Mouse (Mus musculus) MN1 (cell line): ENCODE data around the gene Bag2.
A peak's percentile ranks its signal among the peaks of the same experiment; 100 is the strongest.
"Not testable (repeated sequence)": the region's sequence is repeated elsewhere in the genome, so short reads cannot be mapped to it uniquely, and the experiment has no call there.

Experiments
- DNase-seq: peaks from one replicate; pipeline ENCODE4 v3.0.0-alpha.2; 2016; ENCODE audit warnings: low spot score

Gene Bag2

GRCm38 (mm10) chr1:33749709-33750108 lies 7.9 kb downstream of the Bag2 start:
- DNase-seq, result not testable (repeated sequence)

DNA sequence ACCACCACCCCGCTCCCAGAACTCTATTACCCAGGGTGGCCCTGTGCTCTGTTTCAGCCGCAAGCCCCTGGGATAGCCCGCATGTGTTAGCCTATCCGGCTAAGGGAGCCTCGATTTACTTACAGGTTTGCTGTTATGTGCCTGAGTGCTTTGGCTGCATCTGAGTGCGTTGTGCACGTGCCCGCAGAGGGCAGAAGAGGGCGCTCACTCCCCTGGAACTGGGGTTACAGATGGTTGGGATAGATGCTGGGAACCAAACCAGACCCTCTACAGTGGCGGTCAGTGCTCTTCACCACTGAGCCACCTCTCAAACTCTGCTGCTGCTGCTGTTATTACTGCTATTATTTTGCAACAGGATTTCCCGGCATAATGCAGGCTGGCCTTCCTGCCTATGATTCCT lies 8.5 kb downstream of the Bag2 start:
- no peak for DNase-seq

DNA sequence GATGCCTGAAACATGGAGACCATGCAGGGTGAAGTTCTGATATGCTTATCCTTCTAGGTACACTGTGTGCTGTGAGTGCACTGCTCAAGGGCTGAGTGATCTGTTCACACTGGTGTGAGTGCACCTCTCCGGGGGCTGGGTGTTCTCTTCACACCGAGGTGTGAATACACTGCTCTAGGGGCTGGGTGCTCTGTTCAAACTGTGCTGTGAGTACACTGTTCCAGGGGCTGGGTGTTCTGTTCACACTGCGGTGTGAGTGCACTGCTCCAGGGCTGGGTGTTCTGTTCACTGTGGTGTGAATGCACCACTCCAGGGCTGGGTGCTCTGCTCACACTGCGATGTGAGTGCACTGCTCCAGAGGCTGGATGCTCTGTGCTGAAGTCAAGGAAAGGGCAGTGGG lies 11.7 kb downstream of the Bag2 start:
- no peak for DNase-seq

GRCm38 (mm10) chr1:33744815-33745214 lies 12.8 kb downstream of the Bag2 start:
- not testable (repeated sequence) for DNase-seq

- no peak for DNase-seq
Observed at GRCm38 (mm10) chr1:33742903-33743302, 14.7 kb downstream of the Bag2 start.

DNA sequence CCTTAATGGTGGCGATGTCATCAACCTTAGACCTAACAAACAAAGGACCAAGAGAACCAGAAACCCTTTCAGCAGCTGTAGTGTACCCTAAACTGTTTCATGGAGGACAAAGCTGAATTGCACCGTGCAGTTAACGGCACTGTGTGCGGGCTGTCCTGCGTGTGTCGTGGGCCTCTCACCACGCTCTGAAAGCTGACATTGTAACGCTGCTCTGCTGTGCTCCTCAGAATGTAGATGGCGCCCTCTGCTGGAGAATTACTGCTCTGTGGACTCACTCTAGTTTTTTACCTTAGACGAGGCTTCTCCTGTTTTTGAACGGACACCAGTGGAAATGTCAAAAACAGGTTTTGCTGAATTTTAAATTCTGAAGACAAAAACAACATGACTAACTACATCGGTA lies 18.3 kb downstream of the Bag2 start:
- DNase-seq, result peak; percentile 93

DNA sequence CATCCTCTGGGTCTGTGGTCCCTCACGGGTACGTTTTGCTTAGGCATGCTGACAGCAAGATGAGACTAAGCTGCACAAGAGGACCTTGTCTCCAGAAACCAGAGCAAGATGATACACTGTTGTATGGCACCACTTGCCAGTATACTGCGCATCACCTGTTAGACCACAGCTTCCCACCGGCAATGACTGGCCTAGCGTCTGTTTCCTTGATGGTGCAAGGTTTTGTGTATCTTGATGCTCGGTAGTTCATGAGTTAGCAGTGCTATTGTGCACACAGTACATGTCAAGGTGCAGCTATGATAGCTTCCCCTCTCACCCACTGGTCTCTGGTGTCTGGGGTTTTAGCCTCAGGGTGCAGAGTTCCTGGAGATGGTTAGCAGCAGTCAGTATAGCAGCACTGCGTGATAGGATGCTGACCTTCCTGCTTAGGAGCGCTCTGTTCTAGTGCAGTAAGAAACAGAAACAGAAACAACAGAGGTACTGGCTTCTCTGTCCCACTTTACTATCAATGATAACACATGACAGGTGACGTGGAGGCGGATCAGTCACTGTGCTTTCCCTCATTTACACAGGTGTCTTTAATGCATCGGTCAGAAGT lies 18.8 kb downstream of the Bag2 start:
- no peak for DNase-seq

DNA sequence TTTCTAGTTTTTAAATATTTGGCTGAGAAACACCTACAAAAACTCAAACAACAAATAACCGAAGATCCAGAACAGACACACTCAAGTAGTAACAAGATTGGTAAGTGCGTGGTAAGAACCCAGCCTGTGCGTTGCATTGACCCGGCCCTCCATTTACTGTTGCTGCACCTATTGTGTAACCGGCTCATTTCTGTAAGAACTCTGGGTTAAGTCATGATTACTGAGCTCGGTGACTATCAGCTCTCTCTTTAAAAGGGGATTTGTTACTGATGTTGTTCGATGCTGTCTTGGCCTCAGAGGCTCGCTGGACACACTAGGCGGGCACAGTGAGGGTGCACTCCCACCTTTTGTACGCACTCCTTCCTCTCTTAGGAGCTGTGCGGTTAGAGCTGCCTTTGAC lies 19.3 kb downstream of the Bag2 start:
- DNase-seq, result no peak

DNA sequence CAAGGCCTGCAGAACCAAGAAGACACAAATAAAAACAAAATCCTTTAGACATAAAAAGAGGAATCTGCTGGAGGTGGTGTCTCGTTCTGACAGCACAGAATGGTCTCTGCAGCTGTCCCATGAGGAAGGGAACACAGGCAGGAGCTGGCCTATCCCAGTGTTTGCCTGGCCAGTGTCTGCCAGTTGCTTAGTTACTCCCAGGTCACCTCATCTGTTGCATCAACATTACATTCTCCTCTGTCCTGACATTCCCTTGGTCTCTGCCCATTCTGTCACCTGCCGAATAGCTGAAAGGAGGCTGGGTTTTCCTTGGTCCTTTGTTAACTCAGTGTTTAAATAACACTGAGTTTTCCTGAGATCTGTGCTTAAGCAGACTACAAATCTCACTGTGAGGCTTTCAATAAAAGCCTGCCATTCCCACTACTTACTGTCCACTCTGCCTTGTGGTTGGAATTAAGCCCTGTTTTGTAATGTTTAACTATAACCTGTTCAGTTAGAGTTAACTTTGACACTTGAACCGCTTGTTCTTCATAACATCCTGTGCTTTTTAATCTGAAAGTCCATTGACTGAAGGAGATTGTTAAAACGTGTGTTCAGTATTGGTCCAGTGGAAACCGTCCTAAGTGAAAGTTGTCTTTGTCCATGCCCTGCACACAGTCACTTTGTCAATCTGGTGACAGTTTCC lies 23.5 kb downstream of the Bag2 start:
- DNase-seq, result peak; percentile 64

DNA sequence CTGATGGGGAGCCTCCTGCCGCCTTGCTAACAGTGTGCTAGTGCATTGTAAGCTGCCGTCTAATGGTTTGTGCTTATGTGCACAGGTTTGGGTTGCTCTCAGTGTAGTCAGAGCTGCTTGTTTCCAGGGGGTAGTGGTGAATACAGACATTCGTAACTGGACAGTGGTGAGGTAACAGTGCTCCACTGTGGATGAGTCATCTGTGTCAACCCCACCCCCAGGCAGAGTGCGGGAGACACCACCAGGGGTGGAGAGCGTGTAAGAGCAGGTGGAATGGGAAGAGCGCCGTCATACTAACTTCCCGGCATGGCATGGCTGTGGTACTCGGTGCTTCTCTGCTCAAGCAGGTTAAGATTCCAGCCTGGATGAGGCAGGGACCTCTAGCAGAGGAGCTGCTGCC lies 24.6 kb downstream of the Bag2 start:
- DNase-seq, result peak; percentile 68

- DNase-seq, result no peak
Observed at GRCm38 (mm10) chr1:33725086-33725485, 32.5 kb downstream of the Bag2 start.

DNA sequence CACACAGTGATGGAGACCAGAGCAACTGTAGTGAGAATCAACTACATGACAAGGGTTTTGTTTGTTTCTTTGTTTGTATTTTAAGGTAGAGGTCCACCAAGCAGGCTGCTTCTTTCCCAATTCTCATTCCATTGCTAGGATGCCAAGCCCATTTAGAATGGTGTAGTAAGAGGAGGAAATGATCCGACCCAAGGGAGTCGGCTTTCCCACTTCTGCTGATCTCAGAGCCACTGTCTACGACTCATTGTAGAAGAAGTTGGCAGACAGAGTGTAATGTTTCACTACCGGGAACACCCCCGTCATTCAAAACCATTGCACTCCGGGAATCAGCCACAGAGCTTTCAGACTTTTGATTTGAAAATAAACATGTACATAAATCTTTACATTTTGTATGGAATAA lies 33.1 kb downstream of the Bag2 start:
- no peak for DNase-seq

GRCm38 (mm10) chr1:33721020-33721419 lies 36.6 kb downstream of the Bag2 start:
- DNase-seq, result peak; percentile 40

DNA sequence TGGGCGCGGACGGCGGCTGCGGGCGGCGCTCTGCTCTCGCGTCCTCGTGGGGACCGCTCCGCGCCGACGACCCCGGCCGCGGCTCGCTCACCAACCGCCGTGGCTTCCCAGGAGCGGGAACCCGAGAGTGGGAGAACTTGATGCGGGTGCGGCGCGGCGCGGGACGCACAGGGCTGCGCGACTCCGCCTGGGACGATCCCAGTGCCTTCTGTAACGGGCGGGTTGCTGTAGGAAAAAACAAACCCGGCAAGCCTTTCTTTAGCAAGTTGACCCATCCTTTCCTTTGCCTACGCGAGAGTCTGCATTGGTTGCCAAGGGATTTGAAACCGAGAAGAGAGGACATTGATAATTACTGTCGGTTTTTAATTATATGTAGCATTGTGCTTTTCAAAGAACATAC lies 37.4 kb downstream of the Bag2 start:
- DNase-seq, result no peak

DNA sequence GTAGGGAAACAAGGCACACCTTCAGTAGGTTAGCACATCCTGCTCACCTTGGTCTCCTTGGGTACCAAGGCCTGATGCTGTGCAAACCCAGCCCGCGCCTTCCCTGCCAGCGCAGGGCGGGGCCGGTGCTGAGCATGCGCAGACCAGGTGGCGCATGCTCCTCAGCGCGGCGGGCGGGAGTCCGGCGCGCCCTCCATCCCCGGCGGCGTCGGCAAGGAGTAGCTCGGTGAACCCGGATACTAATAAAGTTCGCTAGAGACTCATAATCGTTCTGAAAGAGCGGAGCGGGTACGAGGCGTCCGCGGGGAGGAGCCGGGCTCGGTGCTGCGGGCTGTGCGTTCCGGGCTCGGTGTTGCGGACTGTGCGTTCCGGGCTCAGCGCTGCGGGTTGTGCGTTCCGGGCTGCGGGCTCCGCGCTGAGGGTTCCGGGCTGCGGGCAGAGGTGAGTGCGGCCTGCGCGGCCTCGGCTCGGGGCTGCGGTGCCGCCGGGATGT lies 37.8 kb downstream of the Bag2 start, which contains the start of gene Rab23:
Gene Rab23 (plus strand): TSS at position 155 of the 493 bp plus-strand sequence.
- DNase-seq, result peak; percentile 94

DNA sequence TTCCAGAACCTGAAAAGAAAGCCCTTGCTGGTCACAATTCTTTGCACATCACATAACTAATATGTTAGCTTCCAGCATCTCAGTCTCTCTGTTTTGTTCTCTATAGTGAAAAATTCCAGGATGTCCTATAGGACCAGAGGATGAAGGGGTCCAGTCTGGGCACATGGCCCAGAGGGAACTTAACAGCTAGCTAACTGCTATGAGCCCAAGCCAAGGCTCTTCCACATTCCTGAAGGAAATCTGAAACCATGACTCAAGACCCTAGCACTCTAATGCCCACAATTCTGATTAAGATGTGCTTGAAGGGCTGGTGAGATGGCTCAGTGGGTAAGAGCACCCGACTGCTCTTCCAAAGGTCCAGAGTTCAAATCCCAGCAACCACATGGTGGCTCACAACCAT lies 40.0 kb downstream of the Bag2 start:
- no peak for DNase-seq

DNA sequence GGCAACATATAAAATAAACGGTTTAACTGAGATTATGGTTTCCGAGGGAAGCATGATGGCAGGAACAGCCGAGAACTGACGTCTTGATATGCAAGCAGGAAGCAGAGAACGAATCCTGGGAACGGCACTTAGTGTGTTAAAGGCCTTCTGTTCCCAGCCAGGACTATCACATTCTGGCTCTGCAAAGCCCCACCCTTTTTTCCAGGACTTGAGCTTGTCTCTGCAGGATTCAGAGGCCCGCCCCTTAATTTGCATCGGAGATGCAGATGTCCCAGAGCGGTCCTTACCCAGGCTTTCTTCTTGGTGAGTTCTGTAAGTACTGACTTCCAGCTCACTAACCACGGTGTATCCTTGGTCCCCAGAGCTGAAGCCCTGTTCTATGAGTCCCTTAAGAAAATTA lies 42.8 kb downstream of the Bag2 start:
- DNase-seq, result peak; percentile 89

- no peak for DNase-seq
Observed at GRCm38 (mm10) chr1:33712026-33712425, 45.6 kb downstream of the Bag2 start.

- no peak for DNase-seq
Observed at GRCm38 (mm10) chr1:33709615-33710014, 48.0 kb downstream of the Bag2 start.

DNA sequence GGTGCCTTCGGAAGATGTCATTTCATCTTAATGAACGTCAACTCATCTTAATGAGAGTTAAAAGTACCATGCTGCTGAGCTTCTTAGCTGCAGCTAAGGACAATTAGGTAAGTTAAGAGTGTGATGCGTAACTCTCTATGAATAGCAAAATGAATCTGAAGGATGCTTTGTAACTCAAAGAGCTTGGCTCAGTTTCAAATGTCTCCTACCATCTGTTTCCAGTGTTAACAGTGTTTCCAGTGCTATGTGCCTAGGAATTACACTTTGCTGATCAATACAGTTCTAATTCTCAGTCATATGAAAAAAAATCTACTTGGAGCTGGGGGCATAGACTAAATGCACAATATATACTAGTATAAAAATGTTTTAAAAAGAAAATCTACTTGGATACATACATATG lies 56.4 kb downstream of the Bag2 start:
- DNase-seq, result no peak

DNA sequence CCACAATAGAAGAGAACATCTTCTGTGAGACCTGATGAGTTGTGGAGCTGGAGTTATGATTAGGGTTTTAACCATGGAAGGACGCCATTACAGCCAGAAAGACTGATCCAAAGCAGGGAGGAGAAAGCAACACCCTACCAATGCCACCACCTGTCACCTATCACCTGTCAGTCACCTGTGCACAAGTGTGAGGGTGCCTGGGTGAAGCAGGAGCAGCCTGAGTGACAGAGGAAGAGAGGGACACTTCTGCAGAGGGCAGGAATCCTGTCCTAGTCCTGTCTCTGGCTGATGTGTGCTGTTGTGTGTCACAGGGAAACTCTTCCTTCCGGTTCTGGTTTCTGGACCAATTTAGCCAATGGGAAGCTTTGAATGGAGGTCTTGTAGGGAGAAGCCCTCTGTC lies 61.6 kb downstream of the Bag2 start:
- DNase-seq, result no peak
